Mouse (Mus musculus): ENCODE measurements around the gene Hhatl.

Hhatl gene

GRCm38 (mm10) chr9:121757835-121758814, 34.2 kb downstream of the Hhatl start:
- no peak for DNase-seq

- DNase-seq = no peak
These were observed 34.9 kb downstream of the Hhatl start for GRCm38 (mm10) chr9:121757432-121757831.

- DNase-seq = no peak
These were observed 35.5 kb downstream of the Hhatl start for GRCm38 (mm10) chr9:121756785-121757184.

- no peak for DNase-seq
These were observed 37.7 kb downstream of the Hhatl start for GRCm38 (mm10) chr9:121754624-121755023.

- no peak for DNase-seq
These were observed 39.5 kb downstream of the Hhatl start for GRCm38 (mm10) chr9:121752774-121753173.

- no peak for DNase-seq
These were observed 48.3 kb downstream of the Hhatl start for GRCm38 (mm10) chr9:121744051-121744450.

GRCm38 (mm10) chr9:121741168-121741567, 51.1 kb downstream of the Hhatl start:
- no peak for DNase-seq

- no peak for DNase-seq
These were observed 51.8 kb downstream of the Hhatl start for GRCm38 (mm10) chr9:121740490-121740889.

Data from kidney, adult 8-10 months (tissue).